Mouse (Mus musculus) heart, embryonic 14.5 days (tissue): ENCODE measurements around the gene Rbm28. TPM values are rescaled to one million over a fixed set of nuclear protein-coding genes. Genes with fewer than 3 reads are reported as not detected.

ENCODE experiments used
- ATAC-seq: fragments of 200-750 bp; cut with Nextera tagmentation; 2 replicates; pipeline ENCODE4 v1.8.0; 2017; ENCODE audit warnings: low read depth, moderate TSS enrichment; ENCODE audit not compliant: insufficient number of reproducible peaks, insufficient read depth, low FRiP score
- H3K27ac ChIP-seq, 2 experiments: fragments of 200-500 bp in 1 of 2; fragments of 300-500 bp in 1 of 2; sonication (generic) in 1 of 2; replicated peaks in 1 of 2; 2 replicates each; pipeline ENCODE4 v1.5.1; 2012 to 2014; ENCODE audit warnings: low read depth in 2 of 2, low read length in 2 of 2, control low read depth in 1 of 2, mild to moderate bottlenecking in 1 of 2, mixed read lengths in 1 of 2; ENCODE audit not compliant: control insufficient read depth in 1 of 2, insufficient read depth in 1 of 2
- H3K27me3 ChIP-seq: fragments of 300-500 bp; sonication (generic); 2 replicates; pipeline ENCODE4 v1.6.1; 2014; ENCODE audit warnings: mild to moderate bottlenecking, low read length, control low read depth; ENCODE audit not compliant: control insufficient read depth, insufficient read depth
- H3K36me3 ChIP-seq: fragments of 300-500 bp; sonication (generic); 2 replicates; pipeline ENCODE4 v1.6.1; 2014; ENCODE audit warnings: mild to moderate bottlenecking, control low read depth, low read length, mixed read lengths; ENCODE audit not compliant: control insufficient read depth, insufficient read depth
- H3K4me1 ChIP-seq, 2 experiments: fragments of 200-500 bp in 1 of 2; fragments of 300-500 bp in 1 of 2; sonication (generic) in 1 of 2; 2 replicates each; pipeline ENCODE4 v1.6.1; 2012 to 2014; ENCODE audit warnings: low read length in 2 of 2, control low read depth in 1 of 2, mixed read lengths in 1 of 2; ENCODE audit not compliant: control insufficient read depth in 2 of 2, insufficient read depth in 2 of 2
- H3K4me2 ChIP-seq: fragments of 300-500 bp; sonication (generic); 2 replicates; pipeline ENCODE4 v1.6.1; 2014; ENCODE audit warnings: mild to moderate bottlenecking, low read length
- H3K4me3 ChIP-seq, 2 experiments: fragments of 200-500 bp in 1 of 2; fragments of 300-500 bp in 1 of 2; sonication (generic) in 1 of 2; 2 replicates each; pipeline ENCODE4 v1.5.1; 2012 to 2014; ENCODE audit warnings: low read length in 2 of 2, mild to moderate bottlenecking in 2 of 2, control low read depth in 1 of 2, low read depth in 1 of 2, moderate library complexity in 1 of 2; ENCODE audit not compliant: control insufficient read depth in 1 of 2, insufficient read depth in 1 of 2
- H3K9ac ChIP-seq: fragments of 300-500 bp; sonication (generic); 2 replicates; pipeline ENCODE4 v1.6.1; 2014; ENCODE audit warnings: mild to moderate bottlenecking, low read length
- H3K9me3 ChIP-seq: fragments of 300-500 bp; sonication (generic); 2 replicates; pipeline ENCODE4 v1.6.1; 2016; ENCODE audit warnings: low read length, control low read depth; ENCODE audit not compliant: control insufficient read depth
- WGBS: fragments of 180-500 bp; shearing (Covaris S2); extraction: QIAGEN DNeasy Blood & Tissue Kit; methylation state at CpG from one replicate; pipeline ENCODE4 v1.1.7; 2014; 5-methylcytosine and 5-hydroxymethylcytosine counted together
- microRNA-seq: library from miRNA; unstranded; fragments of <30 nt; microRNA quantifications from one replicate; pipeline ENCODE4, GENCODE M21; 2016
- polyA plus RNA-seq: library from polyadenylated mRNA; unstranded; fragments of >200 nt; fragmentation: Nextera tagmentation; extraction: Ambion mirVana; gene quantifications from 2 replicates; pipeline ENCODE4 v1.2.1, GENCODE M21; 2014

Rbm28 gene
- polyA plus RNA-seq, 1 experiment from 2014 or later = 30.2 TPM

GRCm38 (mm10) chr6:29084401-29084800 lies 80.4 kb downstream of the Rbm28 start:
- no peak overlapping the region for H3K4me3 ChIP-seq
- H3K9me3 ChIP-seq = no peaks in the 10 kb centered on the region
- H3K27ac ChIP-seq = no peak overlapping the region
- no peaks in the 10 kb centered on the region for H3K27me3 ChIP-seq
- H3K4me1 ChIP-seq = peaks cover 0 to 2% of the 10 kb centered on the region in 2 experiments; a peak in 2 of 4 replicates
- 62% methylated on average over 7 of the region's 7 CpGs for WGBS
- H3K4me2 ChIP-seq = no peak overlapping the region
- no peak overlapping the region for H3K9ac ChIP-seq
- ATAC-seq = no peak
- H3K36me3 ChIP-seq = no peaks in the 10 kb centered on the region

GRCm38 (mm10) chr6:29082776-29083354 lies 81.9 kb downstream of the Rbm28 start:
- no peak for ATAC-seq
- Histone ChIP-seq H3K4me3 (no peak overlapping the region), H3K9me3 (no peaks in the 10 kb centered on the region), H3K36me3 (no peaks in the 10 kb centered on the region), H3K9ac (no peak overlapping the region), H3K4me1 (no peaks in the 10 kb centered on the region; a peak in 2 of 4 replicates), H3K4me2 (no peak overlapping the region), H3K27me3 (no peaks in the 10 kb centered on the region), H3K27ac (no peak overlapping the region)
- 38% methylated on average over 9 of the region's 9 CpGs for WGBS

GRCm38 (mm10) chr6:29081826-29082363 lies 82.9 kb downstream of the Rbm28 start:
- no peak overlapping the region for H3K9ac ChIP-seq
- no peaks in the 10 kb centered on the region for H3K9me3 ChIP-seq
- no peaks in the 10 kb centered on the region for H3K27me3 ChIP-seq
- H3K4me2 ChIP-seq = no peak overlapping the region
- H3K4me1 ChIP-seq = no peaks in the 10 kb centered on the region
- no peak overlapping the region for H3K4me3 ChIP-seq
- no peak for ATAC-seq
- no peaks in the 10 kb centered on the region for H3K36me3 ChIP-seq
- no peak overlapping the region for H3K27ac ChIP-seq
- 76% methylated on average over 10 of the region's 10 CpGs for WGBS

GRCm38 (mm10) chr6:29079291-29079690 lies 85.5 kb downstream of the Rbm28 start:
- Histone ChIP-seq H3K4me3 (no peak overlapping the region), H3K27ac (no peak overlapping the region), H3K4me1 (no peaks in the 10 kb centered on the region), H3K9ac (no peak overlapping the region), H3K4me2 (no peak overlapping the region), H3K36me3 (no peaks in the 10 kb centered on the region), H3K27me3 (no peaks in the 10 kb centered on the region), H3K9me3 (no peaks in the 10 kb centered on the region)
- ATAC-seq = no peak
- WGBS = 57% methylated on average over 4 of the region's 4 CpGs

GRCm38 (mm10) chr6:29074133-29074469 lies 90.7 kb downstream of the Rbm28 start:
- H3K4me3 ChIP-seq = no peak overlapping the region
- H3K4me2 ChIP-seq = no peak overlapping the region
- H3K27ac ChIP-seq = no peak overlapping the region
- ATAC-seq = no peak
- no peaks in the 10 kb centered on the region for H3K9me3 ChIP-seq
- no peaks in the 10 kb centered on the region for H3K27me3 ChIP-seq
- H3K9ac ChIP-seq = no peak overlapping the region
- H3K4me1 ChIP-seq = no peaks in the 10 kb centered on the region
- H3K36me3 ChIP-seq = no peaks in the 10 kb centered on the region

Small RNA genes lying within 50 kb of the gene (microRNA-seq; reads per million reads assigned to microRNA genes)
- not detected for gene Gm24303

Other genes with a start within 250 kb of the Rbm28 start
- gene Lep, start 104.8 kb downstream of the Rbm28 start, polyA plus RNA-seq = not detected in 2 replicates
- 1.7 TPM in 2 replicates for gene Prrt4, start 14.6 kb upstream of the Rbm28 start, polyA plus RNA-seq
- 32.2 and 32.5 TPM in 2 replicates for gene Impdh1, start 51.4 kb upstream of the Rbm28 start, polyA plus RNA-seq
- 26.4 and 28.2 TPM in 2 replicates for gene Hilpda, start 107.5 kb upstream of the Rbm28 start, polyA plus RNA-seq
- 0.20 and 0.35 TPM in 2 replicates for gene Fam71f2, start 114.6 kb upstream of the Rbm28 start, polyA plus RNA-seq
- 0.15 TPM in 1 of 2 replicates, not detected in the other for gene Fam71f1, start 154.1 kb upstream of the Rbm28 start, polyA plus RNA-seq
- gene Calu, start 183.1 kb upstream of the Rbm28 start, polyA plus RNA-seq = 452 and 458 TPM in 2 replicates
- 0.46 and 1.1 TPM in 2 replicates for gene Opn1sw, start 223.5 kb upstream of the Rbm28 start, polyA plus RNA-seq
- 28.3 and 30.8 TPM in 2 replicates for gene Ccdc136, start 231.3 kb upstream of the Rbm28 start, polyA plus RNA-seq